Mouse (Mus musculus) CH12.LX (cell line): ENCODE measurements around the gene Gm1043. TPM values are rescaled to one million over a fixed set of nuclear protein-coding genes. Genes with fewer than 3 reads are reported as not detected.

Source experiments
- DNase-seq: peaks from one replicate; pipeline ENCODE4 v3.0.0-alpha.2; 2013; ENCODE audit errors: extremely low read depth
- H3K27ac ChIP-seq: 2 replicates; pipeline ENCODE4 v1.5.1; 2012; ENCODE audit warnings: low read depth, mild to moderate bottlenecking, control low read depth, moderate library complexity; ENCODE audit not compliant: insufficient read depth
- H3K27me3 ChIP-seq: replicated peaks from 2 replicates; pipeline ENCODE3; 2012; ENCODE audit warnings: inconsistent platforms
- H3K36me3 ChIP-seq, 2 experiments: replicated peaks in 1 of 2; 2 replicates each; pipeline versions ENCODE3 to v1.6.1; 2012; ENCODE audit warnings: inconsistent platforms in 1 of 2, low read length in 1 of 2, mild to moderate bottlenecking in 1 of 2, mixed read lengths in 1 of 2, moderate library complexity in 1 of 2; ENCODE audit not compliant: control insufficient read depth in 1 of 2, insufficient read depth in 1 of 2
- H3K4me1 ChIP-seq, 2 experiments: 2 replicates each; pipeline ENCODE4 v1.6.1; 2012; ENCODE audit warnings: inconsistent platforms in 1 of 2, moderate library complexity in 1 of 2; ENCODE audit not compliant: insufficient read depth in 2 of 2, control insufficient read depth in 1 of 2
- H3K4me2 ChIP-seq: 2 replicates; pipeline ENCODE4 v1.6.1; 2012; ENCODE audit warnings: low read depth, mild to moderate bottlenecking, control low read depth; ENCODE audit not compliant: poor library complexity, insufficient read depth, severe bottlenecking
- H3K4me3 ChIP-seq, 3 experiments: fragments of 150-350 bp in 1 of 3; sonication (generic) in 1 of 3; replicated peaks in 1 of 3; 2 replicates each; pipeline versions ENCODE3 to v1.5.1; 2011 to 2012; ENCODE audit warnings: low read depth in 2 of 3, low read length in 2 of 3, mild to moderate bottlenecking in 2 of 3, moderate library complexity in 2 of 3, control low read depth in 1 of 3, improper control_type of control experiment in 1 of 3, inconsistent platforms in 1 of 3, mixed read lengths in 1 of 3; ENCODE audit not compliant: poor library complexity in 1 of 3
- H3K79me2 ChIP-seq: replicated peaks from 2 replicates; pipeline ENCODE4 v1.6.1; 2012; ENCODE audit warnings: mild to moderate bottlenecking, moderate library complexity; ENCODE audit not compliant: control insufficient read depth, poor library complexity, insufficient read depth, severe bottlenecking; ENCODE audit errors: extremely low read depth
- H3K9ac ChIP-seq: 2 replicates; pipeline ENCODE4 v1.6.1; 2012; ENCODE audit warnings: low read depth, mild to moderate bottlenecking, control low read depth, moderate library complexity; ENCODE audit not compliant: insufficient read depth
- H3K9me3 ChIP-seq: replicated peaks from 2 replicates; pipeline ENCODE3; 2012; ENCODE audit warnings: low read length, inconsistent platforms, mixed read lengths
- BHLHE40 ChIP-seq: IDR thresholded peaks from 2 replicates; pipeline ENCODE4 v1.6.1; 2011; ENCODE audit warnings: mild to moderate bottlenecking, low read depth, low read length, improper control_type of control experiment
- CHD2 ChIP-seq: IDR thresholded peaks from 2 replicates; pipeline ENCODE4 v1.6.1; 2011; ENCODE audit warnings: low read length, improper control_type of control experiment
- CTCF ChIP-seq, 2 experiments: IDR thresholded peaks in 1 of 2; conservative IDR thresholded peaks in 1 of 2; 2 replicates each; pipeline ENCODE4 v1.5.1; 2011 to 2012; ENCODE audit warnings: low read depth in 2 of 2, low read length in 2 of 2, improper control_type of control experiment in 1 of 2, inconsistent platforms in 1 of 2, mild to moderate bottlenecking in 1 of 2, moderate library complexity in 1 of 2
- E2F4 ChIP-seq: IDR thresholded peaks from 2 replicates; pipeline ENCODE4 v1.6.1; 2011; ENCODE audit warnings: low read depth, low read length, improper control_type of control experiment; ENCODE audit not compliant: insufficient replicate concordance
- ETS1 ChIP-seq: conservative IDR thresholded peaks from 2 replicates; pipeline ENCODE4 v1.6.1; 2012; ENCODE audit warnings: low read depth, mild to moderate bottlenecking, inconsistent platforms, low read length, improper control_type of control experiment, moderate library complexity
- HCFC1 ChIP-seq: IDR thresholded peaks from 2 replicates; pipeline ENCODE4 v1.6.1; 2012; ENCODE audit warnings: low read depth, mild to moderate bottlenecking, inconsistent platforms, low read length, improper control_type of control experiment
- JUND ChIP-seq: conservative IDR thresholded peaks from 2 replicates; pipeline ENCODE4 v1.6.1; 2011; ENCODE audit warnings: low read depth, low read length, improper control_type of control experiment
- KAT2A ChIP-seq: IDR thresholded peaks from 2 replicates; pipeline ENCODE4 v1.6.1; 2012; ENCODE audit warnings: low read length, improper control_type of control experiment, inconsistent platforms; ENCODE audit not compliant: insufficient replicate concordance
- MAX ChIP-seq: IDR thresholded peaks from 2 replicates; pipeline ENCODE4 v1.6.1; 2011; ENCODE audit warnings: low read length, improper control_type of control experiment
- MEF2A ChIP-seq: IDR thresholded peaks from 2 replicates; pipeline ENCODE4 v1.6.1; 2014; ENCODE audit warnings: low read depth, mild to moderate bottlenecking, inconsistent platforms, low read length, improper control_type of control experiment, borderline replicate concordance
- MXI1 ChIP-seq: IDR thresholded peaks from 2 replicates; pipeline ENCODE4 v1.6.1; 2011; ENCODE audit warnings: mild to moderate bottlenecking, low read depth, low read length, improper control_type of control experiment
- NELFE ChIP-seq: IDR thresholded peaks from 2 replicates; pipeline ENCODE4 v1.6.1; 2011; ENCODE audit warnings: low read depth, low read length, improper control_type of control experiment
- POLR2A ChIP-seq: IDR thresholded peaks from 2 replicates; pipeline ENCODE4 v1.6.1; 2011; ENCODE audit warnings: low read depth, mild to moderate bottlenecking, improper control_type of control experiment, low read length
- RAD21 ChIP-seq: IDR thresholded peaks from 2 replicates; pipeline ENCODE4 v1.6.1; 2011; ENCODE audit warnings: low read depth, mild to moderate bottlenecking, low read length, improper control_type of control experiment, moderate library complexity
- RCOR1 ChIP-seq: conservative IDR thresholded peaks from 2 replicates; pipeline ENCODE4 v1.6.1; 2012; ENCODE audit warnings: low read depth, mild to moderate bottlenecking, inconsistent platforms, low read length, improper control_type of control experiment
- SIN3A ChIP-seq: IDR thresholded peaks from 2 replicates; pipeline ENCODE4 v1.6.1; 2012; ENCODE audit warnings: low read length, improper control_type of control experiment, inconsistent platforms
- TBP ChIP-seq: conservative IDR thresholded peaks from 2 replicates; pipeline ENCODE4 v1.6.1; 2011; ENCODE audit warnings: low read depth, low read length, improper control_type of control experiment
- ZC3H11A ChIP-seq: IDR thresholded peaks from 2 replicates; pipeline ENCODE4 v1.6.1; 2012; ENCODE audit warnings: low read depth, mild to moderate bottlenecking, inconsistent platforms, low read length, improper control_type of control experiment
- ZKSCAN1 ChIP-seq: IDR thresholded peaks from 2 replicates; pipeline ENCODE4 v1.6.1; 2012; ENCODE audit warnings: low read depth, inconsistent platforms, low read length, improper control_type of control experiment, borderline replicate concordance
- dilution Hi-C: fragments of 300-500 bp; cut with MboI; formaldehyde crosslinking; loops from 2 replicates; pipeline ENCODE4 v1.14.3; 2020; ENCODE audit warnings: low sequenced_read_pairs; ENCODE audit not compliant: extremely low pct_unique_long_range_greater_than_20kb, extremely low pct_ligation_motif_present
- in situ Hi-C: fragments of 300-500 bp; cut with MboI; formaldehyde crosslinking; loops from 3 replicates; pipeline ENCODE4 v1.14.3; 2019; ENCODE audit warnings: low sequenced_read_pairs, low pct_ligation_motif_present, low pct_unique_long_range_greater_than_20kb, mixed read lengths
- polyA plus RNA-seq: library from polyadenylated mRNA; unstranded; fragments of >175 nt; gene quantifications from 2 replicates; pipeline ENCODE4 v1.2.1, GENCODE M21; 2012; ENCODE audit warnings: low read depth; ENCODE audit not compliant: insufficient read length
- total RNA-seq, 2 experiments: library from RNA; depleted of rRNA; stranded (reverse); fragments of 300-350 nt in 1 of 2; fragments of >200 nt in 1 of 2; gene quantifications; 2 replicates each; pipeline ENCODE4 v1.2.3; 2012 to 2014

Gm1043 gene
- total and polyA plus RNA-seq, 3 experiments: not detected

DNA sequence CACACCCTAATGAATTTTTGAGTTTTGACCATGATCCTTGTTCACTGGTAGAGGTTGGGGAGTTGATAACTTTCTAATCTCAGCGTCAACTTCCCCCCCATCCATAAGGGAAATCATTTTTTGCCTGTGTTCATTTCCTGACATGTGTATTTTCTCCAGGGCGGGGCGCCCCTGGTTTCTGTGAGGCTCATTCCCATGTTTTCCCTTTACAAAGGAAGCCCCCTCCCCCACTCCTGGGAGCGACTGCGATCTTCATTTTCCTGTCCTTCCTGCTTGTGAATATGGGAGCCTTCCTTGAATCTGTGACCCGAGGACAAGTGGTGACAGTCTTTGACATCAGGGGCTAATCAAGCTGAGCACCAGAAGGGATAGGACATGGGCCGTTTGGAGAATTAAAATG lies 171.7 kb downstream of the Gm1043 start:
- Histone ChIP-seq H3K9ac (no peak overlapping the region), H3K27ac (no peak overlapping the region), H3K4me2 (no peak overlapping the region), H3K79me2 (no peaks in the 10 kb centered on the region), H3K9me3 (no peaks in the 10 kb centered on the region), H3K36me3 (peaks cover 0 to 13% of the 10 kb centered on the region in 2 experiments)
- dilution Hi-C loops: no loop called here
- in situ Hi-C loops: no loop called here
- no peak for TF ChIP-seq CHD2
- no peak for TF ChIP-seq TBP
- no peak for TF ChIP-seq MEF2A
- TF ChIP-seq ZKSCAN1: no peak
- no peak for TF ChIP-seq MXI1
- TF ChIP-seq E2F4: no peak
- no peak for TF ChIP-seq ETS1
- TF ChIP-seq CTCF (conservative IDR thresholded peaks at IDR 0.05 in 1 of 2, IDR thresholded peaks at IDR 0.05 in 1 of 2; ENCODE audit: low read depth in 2 of 2, low read length in 2 of 2): no peak
- TF ChIP-seq POLR2A: no peak
- no peak for TF ChIP-seq KAT2A
- TF ChIP-seq HCFC1: no peak
- TF ChIP-seq RAD21: no peak
- no peak for TF ChIP-seq ZC3H11A
- no peak for TF ChIP-seq JUND
- no peak for TF ChIP-seq NELFE
- TF ChIP-seq, all 38 proteins: peak for 0
- Histone ChIP-seq H3K4me1 (peaks cover 15 to 49% of the 10 kb centered on the region in 2 experiments), H3K4me3 (no peak overlapping the region), H3K27me3 (no peaks in the 10 kb centered on the region)
- DNase-seq: no peak

GRCm38 (mm10) chr5:37257243-37257642 lies 172.1 kb downstream of the Gm1043 start:
- peak; percentile 77 for TF ChIP-seq MAX
- TF ChIP-seq SIN3A: peak; percentile 73
- peak; percentile 96 for TF ChIP-seq MXI1
- TF ChIP-seq ETS1: no peak
- TF ChIP-seq RCOR1: no peak
- TF ChIP-seq BHLHE40: no peak
- TF ChIP-seq, all 38 proteins: peak for 3
- H3K4me2 ChIP-seq: no peak overlapping the region
- H3K9me3 ChIP-seq: no peaks in the 10 kb centered on the region
- no peak overlapping the region for H3K4me3 ChIP-seq
- in situ Hi-C loops (no loop called here), dilution Hi-C loops (no loop called here)
- no peaks in the 10 kb centered on the region for H3K79me2 ChIP-seq
- no peaks in the 10 kb centered on the region for H3K27me3 ChIP-seq
- DNase-seq: peak; percentile 43
- no peak overlapping the region for H3K9ac ChIP-seq
- H3K36me3 ChIP-seq: peaks cover 0 to 10% of the 10 kb centered on the region in 2 experiments
- no peak overlapping the region for H3K27ac ChIP-seq
- peaks cover 13 to 52% of the 10 kb centered on the region in 2 experiments for H3K4me1 ChIP-seq
